ENCODE assay signal across 8 mouse cellular contexts in genomic region chr4:40144543-40144942, GRCm38 (mm10). TPM values are rescaled to one million over a fixed set of nuclear protein-coding genes. Genes with fewer than 3 reads are reported as not detected.
DNase-seq lines count a peak whose midpoint lies in the region; ATAC-seq and TF ChIP-seq lines count a peak whose summit lies in the region.
"Had no signal": no experiment of that assay in that cellular context is flagged by ENCODE, and none has a peak within 500 bp of the region (broad histone marks: within the 10 kb centered on the region; RNA-seq: fewer than 3 reads in every experiment).

No protein-coding gene starts in this region.

- H3K36me3 ChIP-seq in G1E (replicated peaks), result peaks cover 39% of the 10 kb centered on the region
- H3K36me3 ChIP-seq in hindbrain, embryonic 10.5 days, result no peaks in the 10 kb centered on the region
- 0 out of 2 replicates have a peak, but pooled peaks cover 3% of the 10 kb centered on the region for H3K36me3 ChIP-seq in midbrain, embryonic 10.5 days

- H3K4me3 ChIP-seq in G1E (ENCODE audit: low read depth, low read length), result peak overlapping the region; percentile 98
- H3K4me3 ChIP-seq in hindbrain, embryonic 10.5 days, result peak overlapping the region; percentile 80
- peak overlapping the region; percentile 86 for H3K4me3 ChIP-seq in midbrain, embryonic 10.5 days

- WGBS in hindbrain, embryonic 10.5 days, result 29% methylated on average over 1 of the region's 1 CpGs
- 30% methylated on average over 1 of the region's 1 CpGs for WGBS in midbrain, embryonic 10.5 days

- no peak for TF ChIP-seq CTCF in G1E (IDR thresholded peaks at IDR 0.05; ENCODE audit: low read depth, low read length)

- no peaks in the 10 kb centered on the region for H3K9me3 ChIP-seq in G1E (replicated peaks)
- H3K9me3 ChIP-seq in hindbrain, embryonic 10.5 days, result no peaks in the 10 kb centered on the region
- no peaks in the 10 kb centered on the region for H3K9me3 ChIP-seq in midbrain, embryonic 10.5 days (replicated peaks)

- H3K4me1 ChIP-seq in G1E (ENCODE audit: insufficient read depth, low read depth, low read length), result peaks cover 71% of the 10 kb centered on the region
- H3K4me1 ChIP-seq in hindbrain, embryonic 10.5 days (replicated peaks), result peaks cover 24% of the 10 kb centered on the region
- H3K4me1 ChIP-seq in midbrain, embryonic 10.5 days, result peaks cover 27% of the 10 kb centered on the region

- no peaks in the 10 kb centered on the region for H3K27me3 ChIP-seq in G1E (ENCODE audit: insufficient read depth, low read length)
- no peaks in the 10 kb centered on the region for H3K27me3 ChIP-seq in hindbrain, embryonic 10.5 days (ENCODE audit: insufficient read depth, poor library complexity, severe bottlenecking)
- no peaks in the 10 kb centered on the region for H3K27me3 ChIP-seq in midbrain, embryonic 10.5 days (ENCODE audit: low read depth, poor library complexity, severe bottlenecking)

- no peak overlapping the region for H3K27ac ChIP-seq in hindbrain, embryonic 10.5 days
- H3K27ac ChIP-seq in midbrain, embryonic 10.5 days (replicated peaks), result no peak overlapping the region

- DNase-seq in CD4-positive helper T cell, adult 2 months (ENCODE audit: low read depth, low spot score), result peak; percentile 8
- no peak for DNase-seq in G1E (ENCODE audit: low spot score)
- DNase-seq in hindbrain, embryonic 10.5 days (ENCODE audit: low spot score), result peak; percentile 12
- peak; percentile 21 for DNase-seq in midbrain, embryonic 10.5 days (ENCODE audit: low spot score)
- no peak for DNase-seq in frontal cortex, adult 2 months (ENCODE audit: extremely low spot score in 1 of 2, low spot score in 1 of 2)
- no peak for DNase-seq in adrenal gland, postnatal 36 days
- no peak for DNase-seq in layer of hippocampus, adult 11-12 months (ENCODE audit: low spot score)
- DNase-seq: lung, adult 2 months had no signal

- ATAC-seq in G1E (ENCODE audit: extremely low read depth, insufficient number of reproducible peaks, low FRiP score, poor library complexity, severe bottlenecking), result no peak

RNA-seq across cellular contexts. Expression of gene Aco1, which starts 1.7 kb away (rescaled TPM):
- total RNA-seq in G1E (2014; fragmentation: Nextera tagmentation), result 133 and 144 TPM in 2 replicates
- total RNA-seq in G1E (2017), result 119 and 120 TPM in 2 replicates
- 28.4 and 34.1 TPM in 2 replicates for polyA plus RNA-seq in G1E (2012)
- polyA plus RNA-seq in hindbrain, embryonic 10.5 days (2016; fragmentation: Nextera tagmentation; extraction: Ambion mirVana), result 54.9 and 56.2 TPM in 2 replicates
- polyA plus RNA-seq in midbrain, embryonic 10.5 days (2016; fragmentation: Nextera tagmentation; extraction: Ambion mirVana), result 58.0 and 59.7 TPM in 2 replicates
- 24.9 and 27.0 TPM in 2 replicates for polyA plus RNA-seq in frontal cortex, adult 2 months (2012; rRNA removed)
- total RNA-seq in adrenal gland, postnatal 36 days (2021), result 100 to 1,000 TPM; 112 to 173 TPM

Comparison
In these comparisons a context has a peak if more than half of its experiments do, and no peak if none do; other contexts are left out.
1. DNase-seq: peak in CD4-positive helper T cell, adult 2 months (single experiment), hindbrain, embryonic 10.5 days (single experiment) and midbrain, embryonic 10.5 days (single experiment); none in G1E (single experiment), frontal cortex, adult 2 months (0 of 2), adrenal gland, postnatal 36 days (0 of 2) and layer of hippocampus, adult 11-12 months (single experiment).
2. Peak in every context shown above with its lines, with median percentiles within 50 percentile points of each other: H3K4me3 ChIP-seq.